Mouse (Mus musculus) lung, postnatal 25 days (tissue): Measurements from ENCODE around the gene C2cd2l.

ENCODE experiments used
- DNase-seq: peaks from one replicate; pipeline ENCODE4 v3.0.0; 2022; ENCODE audit warnings: low spot score

Gene C2cd2l

GRCm38 (mm10) chr9:44266478-44267226, 53.4 kb downstream of the C2cd2l start:
- no peak for DNase-seq

GRCm38 (mm10) chr9:44261388-44261787, 58.7 kb downstream of the C2cd2l start:
- DNase-seq: no peak
